Mouse (Mus musculus): Measurements from ENCODE around the gene Dab2.

Dab2 gene

DNA sequence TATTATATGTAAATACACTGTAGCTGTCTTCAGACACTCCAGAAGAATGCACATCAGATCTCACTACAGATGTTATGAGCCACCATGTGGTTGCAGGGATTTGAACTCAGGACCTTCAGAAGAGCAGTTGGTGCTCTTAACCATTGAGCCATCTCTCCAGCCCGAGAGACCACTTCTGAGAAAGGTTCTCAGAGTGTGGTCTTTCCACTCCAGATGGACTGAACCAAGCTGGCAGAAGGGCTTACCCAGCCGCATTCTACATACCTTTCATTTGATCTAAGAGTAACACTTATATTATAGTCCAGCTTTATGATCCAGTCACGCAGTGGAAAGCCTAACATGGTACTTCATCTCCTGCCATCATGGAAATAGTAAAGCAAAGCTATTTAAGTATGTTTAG lies 92.3 kb downstream of the Dab2 start:
- no peak for DNase-seq (ENCODE audit: low read depth, low spot score)

DNA sequence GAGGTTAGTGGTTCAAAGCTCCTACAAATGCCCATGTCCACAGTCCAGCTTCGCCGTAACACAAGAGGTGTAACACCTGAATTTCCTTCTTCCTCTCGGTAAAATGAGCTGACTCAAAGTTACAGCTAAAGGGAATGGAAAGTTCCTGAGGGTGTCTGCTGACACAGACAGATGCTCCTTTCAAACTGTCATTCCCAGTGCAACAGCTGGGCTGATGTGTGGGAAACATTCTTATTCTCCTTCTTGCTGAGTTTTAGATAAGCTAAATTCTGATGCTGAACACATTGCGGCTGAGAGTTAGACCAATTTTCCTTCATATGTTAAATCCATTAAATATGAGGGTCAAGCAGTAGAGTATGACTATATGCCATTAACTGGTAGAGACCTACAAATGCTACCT lies 94.0 kb downstream of the Dab2 start:
- DNase-seq (ENCODE audit: low read depth, low spot score) = no peak

DNA sequence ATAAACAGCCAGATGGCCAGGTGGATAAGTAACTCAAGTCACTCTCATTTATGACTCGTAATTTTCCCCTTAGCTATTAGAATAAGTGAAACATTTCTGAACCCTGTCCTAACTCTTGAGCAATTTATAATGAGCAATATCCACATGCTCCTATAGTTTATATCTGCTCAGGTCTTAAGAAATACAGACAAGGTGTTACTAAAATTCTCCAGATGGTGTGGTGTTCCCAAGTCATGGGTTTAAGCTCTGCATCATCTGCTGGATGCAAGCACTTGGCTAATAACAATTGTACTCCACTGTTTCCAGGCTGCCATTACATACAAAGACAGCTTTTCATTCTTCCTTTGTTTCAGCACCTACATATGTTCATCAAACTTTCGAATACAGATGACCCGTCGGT lies 98.6 kb downstream of the Dab2 start:
- DNase-seq (ENCODE audit: low read depth, low spot score) = no peak

DNA sequence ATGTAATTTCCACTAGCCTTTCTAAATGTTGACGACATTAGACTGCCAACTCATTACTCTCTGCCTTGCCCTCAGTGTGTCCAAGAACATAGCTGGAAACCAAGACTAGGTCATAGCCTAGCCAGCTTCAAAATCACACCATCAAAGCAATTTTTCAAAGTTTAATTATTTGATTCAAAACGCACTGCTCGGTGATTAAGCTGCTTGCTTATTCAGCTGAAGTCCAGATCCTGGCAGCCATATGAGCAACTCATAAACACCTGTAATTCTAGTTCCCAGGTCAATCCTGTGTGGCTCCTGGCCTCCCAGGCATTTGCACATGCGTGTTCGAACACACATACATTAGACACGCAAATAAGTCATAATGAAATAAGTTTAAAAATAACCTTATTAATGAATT lies 99.3 kb downstream of the Dab2 start:
- no peak for DNase-seq (ENCODE audit: low read depth, low spot score)

DNA sequence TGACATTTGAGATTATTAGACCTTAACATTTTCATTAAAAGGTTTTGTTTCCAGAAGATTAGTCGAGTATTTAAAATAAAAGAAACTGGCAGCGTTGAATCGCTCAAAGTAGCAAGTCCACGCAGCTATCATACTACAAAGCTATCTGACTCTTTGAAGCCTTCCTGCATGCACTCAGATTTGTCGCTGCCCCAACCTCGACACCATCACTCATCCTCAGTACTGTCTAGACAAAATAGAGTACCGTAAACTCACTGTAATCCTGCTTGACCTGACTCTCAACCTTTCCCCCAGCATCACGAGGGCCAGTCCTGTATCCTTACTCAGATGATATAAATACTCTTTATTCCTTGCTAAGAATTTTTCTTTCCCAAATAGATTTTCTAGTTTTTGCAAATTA lies 100.5 kb downstream of the Dab2 start:
- no peak for DNase-seq (ENCODE audit: low read depth, low spot score)

DNA sequence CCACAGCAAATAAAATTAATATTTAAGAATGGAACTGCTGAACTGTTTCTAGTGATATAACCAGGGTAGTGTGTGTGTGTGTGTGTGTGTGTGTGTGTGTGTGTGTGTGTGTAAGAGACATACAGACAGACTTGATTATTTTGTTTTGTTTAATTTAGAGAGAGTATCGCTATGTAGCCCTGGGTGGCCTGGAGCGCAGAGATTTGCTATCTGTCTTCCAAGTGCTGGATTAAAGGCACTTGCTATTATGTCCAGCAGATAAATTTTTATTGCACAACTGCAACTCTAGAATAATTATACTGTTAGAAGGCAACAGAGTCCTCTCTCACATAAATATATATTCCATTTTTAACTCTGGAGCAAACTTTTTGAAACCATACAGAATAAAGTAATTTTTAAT lies 102.8 kb downstream of the Dab2 start:
- DNase-seq (ENCODE audit: low read depth, low spot score) = no peak

DNA sequence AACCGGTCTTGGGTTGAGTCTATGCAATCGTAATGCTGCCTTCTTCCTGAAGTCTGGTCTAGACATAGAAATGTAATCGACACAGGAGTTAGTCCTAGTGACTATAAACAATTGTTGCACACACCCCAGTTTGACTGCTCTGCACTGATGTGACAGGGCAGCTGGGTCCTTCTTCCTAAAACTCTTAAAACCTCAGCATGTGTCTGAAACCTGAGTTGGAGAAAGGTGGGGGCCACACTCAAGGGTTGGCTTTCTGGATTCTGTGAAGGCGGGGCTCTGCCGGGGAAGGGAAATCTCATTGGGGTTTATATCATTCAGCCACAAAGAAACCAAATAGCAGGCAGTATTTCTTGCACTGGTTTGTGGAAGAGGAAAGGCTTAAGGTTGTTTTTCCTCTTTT lies 104.6 kb downstream of the Dab2 start:
- DNase-seq (ENCODE audit: low read depth, low spot score) = no peak

DNA sequence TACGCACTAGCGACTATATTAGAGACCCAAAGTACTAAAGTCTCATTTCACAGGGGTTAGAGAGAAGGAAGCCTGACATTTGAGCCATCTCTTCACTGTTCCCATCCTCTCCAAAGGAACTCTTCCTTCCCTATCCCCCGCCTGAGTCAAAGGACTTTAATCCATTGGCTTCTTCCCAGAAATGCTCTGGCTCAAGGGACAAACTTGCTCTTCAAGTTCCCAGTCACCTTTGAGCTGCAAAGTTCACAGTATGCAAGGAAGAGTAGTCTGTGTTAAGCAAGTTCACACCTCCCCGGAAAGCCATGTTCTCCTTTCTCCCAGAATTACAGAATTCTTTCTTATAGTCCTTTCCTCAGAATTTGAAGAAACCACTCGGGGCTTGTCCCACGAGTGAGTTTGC lies 107.2 kb downstream of the Dab2 start:
- no peak for DNase-seq (ENCODE audit: low read depth, low spot score)

DNA sequence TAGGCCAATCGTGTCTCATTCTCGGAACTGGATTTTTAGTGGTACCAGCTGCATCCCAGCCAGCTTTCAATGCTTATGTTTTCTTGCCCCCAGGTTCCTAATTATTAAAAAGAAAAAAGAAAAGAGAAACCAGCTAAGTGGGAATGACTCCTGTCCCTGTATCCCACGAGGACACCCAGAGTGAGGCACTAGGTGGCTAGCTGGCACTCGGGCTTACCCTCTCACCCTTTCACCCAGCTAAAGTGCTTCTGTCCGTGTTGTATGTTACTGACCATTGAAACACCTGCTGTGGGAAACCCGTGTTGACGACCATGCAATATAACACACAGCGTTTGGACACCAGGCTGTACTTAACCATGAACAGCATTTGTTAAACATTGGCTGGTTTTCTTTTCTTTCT lies 109.4 kb downstream of the Dab2 start:
- no peak for DNase-seq (ENCODE audit: low read depth, low spot score)

DNA sequence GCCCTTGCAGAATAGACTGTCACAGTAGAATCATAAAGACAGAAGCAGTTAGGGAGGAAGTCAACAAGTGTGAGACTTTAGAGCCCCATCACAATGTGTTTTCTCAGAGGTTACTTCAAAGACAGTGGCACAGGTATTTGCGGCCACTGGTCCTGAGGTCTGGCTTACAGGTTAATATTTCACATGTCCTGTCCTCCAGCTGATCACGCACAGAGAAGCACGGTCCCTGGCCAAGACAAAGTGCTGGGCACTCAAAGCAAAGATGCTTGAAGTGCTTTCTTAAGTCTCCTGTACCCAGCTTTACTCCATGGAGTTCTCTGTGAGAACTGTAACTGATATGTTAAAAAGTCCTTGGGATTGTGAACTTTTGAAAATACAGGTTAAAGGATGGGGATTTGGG lies 110.6 kb downstream of the Dab2 start:
- no peak for DNase-seq (ENCODE audit: low read depth, low spot score)

DNA sequence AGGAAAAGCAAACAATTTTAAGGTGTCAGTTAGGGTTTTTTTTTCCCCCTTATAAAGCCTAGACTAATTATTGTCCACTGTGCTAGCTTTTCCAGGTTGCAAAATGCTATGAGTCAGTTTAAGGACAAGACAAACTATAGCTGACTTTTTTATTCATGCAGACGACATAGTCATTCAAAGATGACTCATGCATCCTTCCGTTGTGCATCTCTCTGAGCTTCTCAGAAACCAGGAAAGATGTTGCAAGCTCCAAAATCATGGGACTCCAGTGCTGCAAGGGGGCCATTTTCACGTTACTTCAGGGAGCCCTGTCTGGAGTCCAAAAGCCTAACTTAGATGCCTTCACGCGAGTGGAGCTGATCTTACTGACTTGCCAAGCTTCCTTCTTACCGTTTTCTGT lies 111.7 kb downstream of the Dab2 start:
- DNase-seq (ENCODE audit: low read depth, low spot score) = no peak

DNA sequence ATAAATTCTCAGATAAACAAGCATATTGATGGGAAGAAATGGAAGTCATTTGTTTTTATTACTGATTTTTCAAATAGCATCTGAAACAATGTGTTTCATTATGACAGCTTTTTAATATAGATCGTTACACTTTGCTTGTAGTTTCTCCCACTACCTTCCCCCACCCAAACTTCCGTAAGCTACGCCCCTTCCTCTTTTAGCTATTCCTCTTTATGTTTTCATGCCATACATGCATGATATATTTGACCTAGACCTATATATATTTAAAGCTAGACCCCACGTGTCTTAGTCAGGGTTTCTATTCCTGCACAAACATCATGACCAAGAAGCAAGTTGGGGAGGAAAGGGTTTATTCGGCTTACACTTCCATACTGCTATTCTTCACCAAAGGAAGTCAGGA lies 115.7 kb downstream of the Dab2 start:
- DNase-seq (ENCODE audit: low read depth, low spot score) = no peak

DNA sequence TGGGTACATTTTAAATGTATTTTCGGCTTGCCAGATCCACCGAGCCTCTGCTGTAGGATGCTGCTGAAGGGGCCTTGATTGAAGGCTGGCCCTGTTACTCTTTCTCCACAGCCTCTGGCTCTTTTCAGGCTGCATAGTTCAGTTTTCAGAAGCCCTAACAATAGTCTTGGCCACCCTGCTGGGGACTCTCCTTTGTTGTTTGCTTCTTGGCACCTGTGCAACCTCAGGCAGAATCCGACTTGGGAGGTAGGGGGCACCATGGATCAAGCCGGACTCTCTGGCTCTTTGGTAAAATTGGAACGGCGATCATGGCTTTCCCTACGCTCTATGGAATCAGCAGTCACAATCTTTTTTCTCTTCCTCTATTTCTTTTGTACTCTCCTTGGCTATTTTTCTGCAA lies 132.2 kb downstream of the Dab2 start:
- no peak for DNase-seq (ENCODE audit: low read depth, low spot score)

DNA sequence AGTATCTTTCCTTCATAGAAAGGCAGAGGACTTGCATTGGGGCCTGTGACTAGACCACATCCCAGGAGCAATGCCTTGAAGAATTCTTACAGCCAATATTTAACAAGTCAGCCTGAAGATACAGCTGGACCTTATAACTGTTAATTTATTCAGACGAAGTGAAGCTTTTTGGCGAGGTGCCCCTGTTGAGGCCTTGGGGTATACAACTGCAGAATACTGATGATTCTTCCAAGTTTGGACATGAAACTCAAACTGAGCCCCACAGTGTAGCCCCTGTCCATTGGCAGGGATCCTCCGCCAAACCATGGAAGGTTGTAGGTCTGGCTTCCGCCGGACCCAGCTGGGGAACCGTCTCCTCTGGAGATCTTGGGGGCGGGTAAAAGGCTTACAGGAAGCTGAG lies 132.8 kb downstream of the Dab2 start:
- DNase-seq (ENCODE audit: low read depth, low spot score) = no peak

DNA sequence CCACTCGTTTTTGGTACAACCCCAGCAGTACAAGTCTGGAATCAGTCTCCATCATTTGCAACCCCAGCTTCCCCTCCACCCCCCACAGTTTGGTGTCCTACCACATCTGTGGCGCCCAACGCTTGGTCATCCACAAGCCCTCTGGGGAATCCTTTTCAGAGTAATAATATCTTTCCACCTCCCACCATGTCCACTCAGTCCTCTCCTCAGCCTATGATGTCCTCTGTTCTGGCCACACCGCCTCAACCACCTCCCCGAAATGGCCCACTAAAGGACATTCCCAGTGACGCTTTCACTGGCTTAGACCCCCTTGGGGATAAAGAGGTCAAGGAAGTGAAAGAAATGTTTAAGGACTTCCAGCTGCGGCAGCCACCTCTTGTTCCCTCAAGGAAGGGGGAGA lies 135.7 kb downstream of the Dab2 start:
- no peak for DNase-seq (ENCODE audit: low read depth, low spot score)

DNA sequence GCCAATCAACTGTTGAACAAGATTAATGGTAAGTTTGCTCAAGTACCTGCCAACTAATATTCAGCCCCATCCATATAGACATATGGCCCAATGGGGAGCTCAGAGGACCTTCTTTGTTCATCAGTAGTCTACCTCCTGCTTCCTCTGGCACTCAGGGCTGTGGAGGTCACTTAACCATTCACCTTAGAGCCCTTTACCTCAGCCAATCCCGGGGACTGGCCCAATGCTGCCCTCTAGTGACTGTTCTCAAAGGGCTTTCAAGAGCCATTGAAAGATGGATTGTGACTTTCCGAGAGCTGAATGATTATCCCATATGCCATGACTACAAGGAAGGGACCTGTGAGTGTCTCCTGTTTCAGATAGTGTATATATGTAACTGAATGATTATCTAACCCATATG lies 136.2 kb downstream of the Dab2 start:
- peak; percentile 11 for DNase-seq (ENCODE audit: low read depth, low spot score)

DNA sequence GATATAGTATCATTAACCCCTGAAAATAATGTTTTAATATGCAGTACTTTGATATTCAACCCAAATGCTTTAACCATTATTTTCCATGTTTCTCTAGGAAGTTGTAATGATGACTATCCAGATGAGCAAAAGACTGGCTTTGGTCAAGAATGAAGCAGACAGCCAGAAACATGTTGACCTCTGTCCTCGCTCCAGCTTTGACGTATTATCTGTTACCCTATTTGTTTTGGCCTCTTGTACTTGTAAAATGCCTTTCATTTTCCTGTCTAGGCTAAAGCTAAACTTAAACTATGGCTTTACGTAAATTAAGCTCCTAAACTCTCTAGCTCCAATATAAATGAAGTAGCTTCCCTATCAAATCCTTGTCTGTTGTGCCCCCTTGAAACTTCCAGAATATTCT lies 139.1 kb downstream of the Dab2 start:
- DNase-seq (ENCODE audit: low read depth, low spot score) = no peak

DNA sequence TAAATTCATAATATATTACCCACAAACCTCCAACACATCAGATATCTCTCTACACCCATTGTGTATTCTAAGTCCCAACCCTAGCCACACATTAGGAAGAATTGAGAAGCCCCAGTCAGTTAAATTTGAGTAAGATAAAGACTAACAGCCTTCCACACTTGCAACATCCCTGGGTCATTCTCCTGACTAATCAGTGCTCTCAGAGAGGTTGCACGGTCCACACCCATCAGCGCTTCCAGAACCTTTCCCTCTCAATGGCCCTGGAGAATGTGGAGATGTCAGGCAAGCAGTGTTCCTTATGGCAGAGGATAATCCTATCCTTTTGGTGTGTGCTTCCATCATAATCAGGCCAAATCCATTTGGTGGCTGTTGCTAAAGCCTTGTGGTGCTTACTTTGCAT lies 144.9 kb downstream of the Dab2 start:
- no peak for DNase-seq (ENCODE audit: low read depth, low spot score)

DNA sequence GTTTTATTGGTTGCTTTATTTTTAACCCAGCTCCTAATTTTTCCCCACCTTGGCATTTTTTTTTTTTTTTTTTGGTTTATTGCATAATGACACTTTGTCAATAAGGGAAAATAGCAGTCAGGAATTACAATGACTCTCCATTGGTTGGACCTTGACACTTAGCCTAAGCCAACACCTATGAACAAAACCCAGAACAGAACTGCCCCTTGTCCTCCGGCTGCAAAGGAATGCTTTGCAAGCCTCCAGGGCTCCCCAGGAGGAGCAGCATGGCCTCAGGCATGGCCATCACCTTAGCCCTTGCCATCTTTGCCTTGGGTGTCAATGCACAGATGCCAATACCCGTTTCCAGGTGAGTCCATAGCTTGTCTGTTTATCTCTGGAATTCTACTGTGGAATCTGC lies 145.5 kb downstream of the Dab2 start, which contains the start of gene C9:
TSS of gene C9 (plus strand) at position 193 of the 400 bp plus-strand sequence.
- DNase-seq (ENCODE audit: low read depth, low spot score) = no peak

DNA sequence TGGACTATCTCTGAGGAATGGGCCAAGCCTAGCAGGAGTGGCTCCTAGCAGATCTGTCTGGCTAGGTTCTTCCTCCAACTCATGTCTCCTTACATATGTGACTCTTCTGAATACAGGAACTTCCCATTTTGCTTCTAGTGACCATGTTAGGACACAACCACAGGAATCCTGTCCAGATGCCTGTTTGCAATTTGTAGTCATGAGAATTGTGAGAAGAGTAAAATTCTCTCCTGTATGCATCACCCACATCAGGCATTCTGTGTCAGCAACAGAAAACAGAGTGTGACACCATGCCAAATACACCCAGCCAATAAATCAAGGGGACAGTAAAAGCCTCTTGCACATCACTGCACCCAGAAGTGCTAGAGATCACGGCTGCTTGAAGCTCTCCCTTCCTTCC lies 146.6 kb downstream of the Dab2 start:
- DNase-seq (ENCODE audit: low read depth, low spot score) = no peak

DNA sequence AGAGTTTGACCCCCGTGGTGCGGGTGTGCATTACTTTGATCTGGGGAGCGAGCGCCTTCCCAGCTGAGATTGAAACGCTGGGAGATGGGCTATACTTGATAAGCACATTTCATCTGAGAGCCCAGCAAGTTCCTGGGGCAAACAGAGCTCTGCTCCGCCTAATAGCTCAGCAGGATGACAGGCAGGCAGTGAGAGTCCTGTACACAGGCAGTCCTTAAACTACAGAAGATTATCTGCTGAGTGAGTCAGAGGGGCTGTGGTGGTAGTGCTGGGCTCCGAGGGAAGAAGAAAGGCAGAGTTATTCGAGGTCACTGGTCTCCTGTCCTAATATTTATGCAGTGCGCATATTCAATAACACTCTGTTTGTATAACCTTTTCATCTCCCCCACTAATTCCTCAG lies 149.3 kb downstream of the Dab2 start:
- no peak for DNase-seq (ENCODE audit: low read depth, low spot score)

DNA sequence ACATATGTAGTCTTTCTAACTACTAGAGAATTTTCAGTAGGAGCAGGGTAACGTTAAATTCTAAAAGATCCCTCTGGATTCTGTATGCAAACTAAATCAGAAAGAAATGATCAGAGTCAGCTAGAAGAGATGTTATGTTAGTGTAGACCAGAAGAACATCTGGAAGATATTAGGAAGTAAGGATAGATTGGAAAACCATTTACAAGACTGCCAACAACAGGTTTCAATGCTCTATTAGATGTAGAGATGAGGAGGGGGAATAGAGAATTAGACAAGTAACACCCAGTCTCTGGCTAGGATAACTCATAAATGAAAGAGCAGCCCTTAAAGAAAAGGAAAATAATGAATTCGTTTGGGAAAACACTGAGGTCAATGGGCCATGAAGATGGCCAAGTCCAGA lies 154.9 kb downstream of the Dab2 start:
- DNase-seq (ENCODE audit: low read depth, low spot score) = no peak

DNA sequence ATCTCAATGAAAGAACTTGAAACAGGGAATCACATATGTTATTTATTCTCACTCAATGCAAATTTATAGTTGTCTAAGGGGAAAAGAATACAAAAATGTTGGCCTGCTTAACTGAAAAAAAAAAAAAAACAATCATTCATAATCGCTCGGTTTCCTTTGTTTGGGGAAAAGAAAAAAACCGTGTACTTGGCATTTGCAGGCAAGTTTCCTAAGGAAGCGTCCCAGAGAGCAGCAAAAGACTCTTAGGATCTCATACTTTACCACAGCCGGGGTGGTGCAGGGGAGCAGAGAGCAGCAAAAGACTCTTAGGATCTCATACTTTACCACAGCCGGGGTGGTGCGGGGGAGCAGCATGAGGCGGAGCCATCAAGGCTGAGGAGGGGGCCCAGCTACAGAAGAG lies 161.8 kb downstream of the Dab2 start:
- DNase-seq (ENCODE audit: low read depth, low spot score) = no peak

DNA sequence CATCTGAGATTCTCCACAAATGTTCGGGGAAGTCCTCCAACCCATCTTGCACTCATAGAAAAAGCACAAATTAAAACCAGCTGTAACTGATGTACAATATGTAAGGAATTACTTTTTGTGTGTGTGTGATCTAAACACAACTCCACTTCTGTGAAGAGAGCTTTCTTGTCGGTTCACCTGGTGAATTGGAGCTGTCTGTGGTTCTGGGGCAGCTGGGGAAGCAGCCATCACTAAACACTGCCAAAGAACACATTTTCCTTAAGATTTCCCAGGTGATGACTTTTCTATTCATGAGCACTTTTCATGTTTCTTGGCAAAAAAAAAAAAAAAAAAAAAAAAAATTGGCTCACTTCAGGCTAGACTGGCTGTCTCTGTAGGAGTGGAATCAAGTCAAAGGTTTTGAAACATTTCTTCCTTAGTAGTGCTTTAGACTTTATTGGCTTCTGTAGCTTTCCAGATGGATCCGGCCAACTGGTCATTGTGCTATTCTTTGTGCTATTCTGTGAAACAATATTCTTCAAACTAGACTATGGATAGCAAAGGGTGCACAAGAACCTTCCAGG lies 163.9 kb downstream of the Dab2 start:
- no peak for DNase-seq (ENCODE audit: low read depth, low spot score)

DNA sequence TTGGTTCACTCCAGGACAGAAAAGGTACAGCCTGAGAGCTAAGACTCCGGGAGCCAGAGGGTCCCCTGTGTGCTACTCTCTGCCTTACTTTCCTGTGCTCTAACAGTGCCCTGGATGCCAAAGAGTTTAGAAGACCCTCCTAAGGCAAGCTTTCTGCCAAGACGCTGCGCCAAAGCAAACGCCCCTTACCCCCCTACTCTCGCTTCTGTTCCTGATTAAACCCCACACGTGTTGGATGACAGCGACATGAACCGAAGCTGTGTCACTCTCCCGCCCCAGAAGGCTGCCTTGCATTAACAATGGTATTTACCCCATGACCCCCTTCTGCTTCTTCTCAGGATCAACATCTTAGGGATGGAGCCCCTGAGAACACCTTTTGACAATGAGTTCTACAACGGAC lies 167.4 kb downstream of the Dab2 start:
- DNase-seq (ENCODE audit: low read depth, low spot score) = no peak

All from embryo, embryonic 11.5 days (tissue).